Comparison of ENCODE assay signal across 32 mouse cellular contexts in the genomic region with DNA sequence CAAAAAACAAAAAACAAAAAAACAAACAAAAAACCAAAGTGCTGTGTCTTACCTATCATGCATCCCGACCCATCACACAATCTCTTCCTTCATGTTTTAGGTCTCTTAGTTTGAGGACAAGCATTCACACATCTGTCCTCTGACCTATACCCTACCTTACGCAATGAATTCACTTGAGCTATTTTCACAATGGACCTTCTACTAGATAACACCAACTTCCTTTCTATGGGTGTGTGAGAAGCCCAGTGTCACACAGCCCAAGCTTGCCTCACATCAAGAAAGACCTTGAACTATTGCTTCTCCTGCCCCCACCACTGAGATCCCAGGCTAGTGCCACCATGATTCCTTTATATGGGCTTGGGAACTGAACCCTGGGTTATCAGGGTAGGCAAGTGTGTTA. TPM values are rescaled to one million over a fixed set of nuclear protein-coding genes. Genes with fewer than 3 reads are reported as not detected.
DNase-seq lines count a peak whose midpoint lies in the region; ATAC-seq and TF ChIP-seq lines count a peak whose summit lies in the region.
"Had no signal": no experiment of that assay in that cellular context is flagged by ENCODE, and none has a peak within 500 bp of the region (broad histone marks: within the 10 kb centered on the region; RNA-seq: fewer than 3 reads in every experiment).

No protein-coding gene starts in this region.

- H3K9ac ChIP-seq in ES-Bruce4 (ENCODE audit: low read depth, poor library complexity, severe bottlenecking) = no peak overlapping the region
- H3K9ac ChIP-seq in stomach, postnatal 0 days (ENCODE audit: low read length) = no peak overlapping the region
- H3K9ac ChIP-seq: heart, embryonic 15.5 days; hindbrain, embryonic 12.5 days; limb, embryonic 13.5 days; liver, embryonic 15.5 days; neural tube, embryonic 12.5 days had no signal

- no peak for TF ChIP-seq POLR2A in ES-Bruce4 (IDR thresholded peaks at IDR 0.05; ENCODE audit: insufficient read depth, low read length)

- TF ChIP-seq CTCF in ES-Bruce4 (IDR thresholded peaks at IDR 0.05; ENCODE audit: low read depth, low read length) = no peak
- TF ChIP-seq CTCF in stomach, postnatal 0 days (IDR thresholded peaks at IDR 0.05; ENCODE audit: low read depth) = no peak

- no peak overlapping the region for H3K4me3 ChIP-seq in ES-Bruce4 (ENCODE audit: low read depth, low read length)
- no peak overlapping the region for H3K4me3 ChIP-seq in stomach, postnatal 0 days (ENCODE audit: low read depth, low read length)
- H3K4me3 ChIP-seq: erythroblast, embryonic 14.5 days; heart, embryonic 15.5 days; hindbrain, embryonic 12.5 days; left cerebral cortex, adult 2 months; limb, embryonic 13.5 days; liver, embryonic 15.5 days; myocyte; neural tube, embryonic 12.5 days had no signal

- peak; percentile 36 for ATAC-seq in megakaryocyte, adult 5-6 weeks (ENCODE audit: poor library complexity, severe bottlenecking)
- no peak for ATAC-seq in stomach, postnatal 0 days (ENCODE audit: low FRiP score, low TSS enrichment)
- ATAC-seq: forebrain, embryonic 16.5 days; hindbrain, postnatal 0 days; intestine, embryonic 16.5 days; midbrain, embryonic 16.5 days; Patski had no signal

- H3K27ac ChIP-seq in ES-Bruce4 (ENCODE audit: insufficient read depth, low read length) = peak overlapping the region; percentile 70
- 0 out of 2 replicates have a peak overlapping the region, but pooled peaks have one; percentile 30 for H3K27ac ChIP-seq in stomach, postnatal 0 days (replicated peaks)
- H3K27ac ChIP-seq: heart, embryonic 15.5 days; hindbrain, embryonic 12.5 days; hindbrain, postnatal 0 days; kidney, postnatal 0 days; left cerebral cortex, adult 2 months; limb, embryonic 13.5 days; liver, embryonic 15.5 days; neural tube, embryonic 12.5 days had no signal

- no peaks in the 10 kb centered on the region for H3K36me3 ChIP-seq in ES-Bruce4 (ENCODE audit: control insufficient read depth, insufficient read depth, low read length, poor library complexity, severe bottlenecking)
- no peaks in the 10 kb centered on the region for H3K36me3 ChIP-seq in stomach, postnatal 0 days (ENCODE audit: control insufficient read depth, insufficient read depth, low read length)
- H3K36me3 ChIP-seq: G1E; heart, embryonic 15.5 days; hindbrain, embryonic 12.5 days; limb, embryonic 13.5 days; liver, embryonic 15.5 days; neural tube, embryonic 12.5 days had no signal

- 86% methylated on average over 2 of the region's 2 CpGs for WGBS in stomach, postnatal 0 days

- peaks cover 29% of the 10 kb centered on the region for H3K4me1 ChIP-seq in ES-Bruce4 (ENCODE audit: control insufficient read depth, insufficient read depth, low read length)
- peaks cover 15% of the 10 kb centered on the region for H3K4me1 ChIP-seq in stomach, postnatal 0 days (replicated peaks; ENCODE audit: control insufficient read depth, insufficient read depth)

- H3K27me3 ChIP-seq in ES-Bruce4 (ENCODE audit: control insufficient read depth, insufficient read depth, low read length, poor library complexity, severe bottlenecking) = no peaks in the 10 kb centered on the region
- no peaks in the 10 kb centered on the region for H3K27me3 ChIP-seq in stomach, postnatal 0 days (ENCODE audit: control insufficient read depth, insufficient read depth, low read length)
- H3K27me3 ChIP-seq: CH12.LX; hindbrain, embryonic 12.5 days; limb, embryonic 13.5 days; liver, embryonic 15.5 days; neural tube, embryonic 12.5 days; Patski had no signal

- no peaks in the 10 kb centered on the region for H3K9me3 ChIP-seq in ES-Bruce4 (replicated peaks; ENCODE audit: control insufficient read depth, insufficient read depth, low read length, poor library complexity, severe bottlenecking)
- no peaks in the 10 kb centered on the region for H3K9me3 ChIP-seq in stomach, postnatal 0 days (ENCODE audit: control insufficient read depth, low read length)
- H3K9me3 ChIP-seq: heart, embryonic 15.5 days; hindbrain, embryonic 12.5 days; limb, embryonic 13.5 days; liver, embryonic 15.5 days; neural tube, embryonic 12.5 days had no signal

- no peak overlapping the region for H3K4me2 ChIP-seq in stomach, postnatal 0 days (replicated peaks; ENCODE audit: low read depth)
- H3K4me2 ChIP-seq: heart, embryonic 15.5 days; hindbrain, embryonic 12.5 days; limb, embryonic 13.5 days; liver, embryonic 15.5 days; midbrain, embryonic 11.5 days; neural tube, embryonic 12.5 days had no signal

- peak; percentile 78 for DNase-seq in 416B (ENCODE audit: low read depth)
- no peak for DNase-seq in stomach, postnatal 0 days (ENCODE audit: low spot score)
- DNase-seq in layer of hippocampus, adult 11-12 months (ENCODE audit: low spot score) = no peak
- DNase-seq in left cerebral cortex, adult 11 months (ENCODE audit: low spot score) = no peak
- DNase-seq: adrenal gland, postnatal 10 days; cerebellum, adult 11-12 months; cerebellum, adult 9-11 months; gastrocnemius, postnatal 10 days; heart, postnatal 36 days; kidney, adult 8-10 months; right cerebral cortex, postnatal 4 days; thymus, adult 2 months; thymus, postnatal 36 days had no signal

- no peak for TF ChIP-seq EP300 in ES-Bruce4 (IDR thresholded peaks at IDR 0.05; ENCODE audit: insufficient read depth, low read depth, low read length)
- TF ChIP-seq EP300 in stomach, postnatal 0 days (optimal IDR thresholded peaks at IDR 0.05) = no peak

RNA-seq across cellular contexts. Expression of a gene that starts 9.9 kb away (rescaled TPM):
- polyA plus RNA-seq in ES-Bruce4 (2011; ENCODE audit: insufficient read depth, insufficient read length, low read depth, missing spikeins) = 417 and 439 TPM in 2 replicates
- total RNA-seq in megakaryocyte, adult 5-6 weeks (2015) = 100 and 106 TPM in 2 replicates
- total RNA-seq in megakaryocyte, adult 5-6 weeks (2017) = 65.5 and 74.0 TPM in 2 replicates
- polyA plus RNA-seq in stomach, postnatal 0 days (2015; fragmentation: Nextera tagmentation; extraction: Ambion mirVana) = 487 and 500 TPM in 2 replicates
- total RNA-seq: G1E had no signal
- polyA plus RNA-seq: erythroblast, embryonic 14.5 days; G1E had no signal
